Mouse (Mus musculus) right cerebral cortex, postnatal 10 days (tissue): ENCODE measurements around the gene Daam1.

Experiments used
- DNase-seq, 2 experiments: peaks; one replicate each; pipeline ENCODE4 v3.0.0; 2021; ENCODE audit warnings: low spot score in 2 of 2

Gene Daam1

DNA sequence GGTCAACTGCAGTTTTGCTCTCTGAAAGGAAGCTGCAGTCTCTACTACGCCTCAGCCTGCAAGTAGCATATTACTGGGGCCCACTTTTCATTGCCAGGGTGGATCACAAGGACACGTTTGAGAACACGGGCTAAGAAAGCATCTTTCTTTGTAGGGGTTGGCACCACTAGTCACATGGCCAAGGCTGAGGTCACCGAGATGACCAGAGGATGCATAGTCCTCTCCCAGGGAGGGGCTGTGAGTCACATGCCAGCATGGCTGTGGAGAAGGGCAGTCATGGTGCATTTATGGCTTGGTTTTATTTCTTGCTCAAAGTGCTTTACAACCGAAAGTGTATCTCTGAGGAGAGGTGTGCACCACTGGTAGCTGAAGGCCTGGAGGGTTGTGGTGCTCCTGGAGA lies 67.4 kb downstream of the Daam1 start:
- no peak for DNase-seq

- DNase-seq = no peak
Observed at GRCm38 (mm10) chr12:71898666-71899520, 68.0 kb downstream of the Daam1 start.

- DNase-seq = no peak
Observed at GRCm38 (mm10) chr12:71899566-71899965, 68.7 kb downstream of the Daam1 start.

DNA sequence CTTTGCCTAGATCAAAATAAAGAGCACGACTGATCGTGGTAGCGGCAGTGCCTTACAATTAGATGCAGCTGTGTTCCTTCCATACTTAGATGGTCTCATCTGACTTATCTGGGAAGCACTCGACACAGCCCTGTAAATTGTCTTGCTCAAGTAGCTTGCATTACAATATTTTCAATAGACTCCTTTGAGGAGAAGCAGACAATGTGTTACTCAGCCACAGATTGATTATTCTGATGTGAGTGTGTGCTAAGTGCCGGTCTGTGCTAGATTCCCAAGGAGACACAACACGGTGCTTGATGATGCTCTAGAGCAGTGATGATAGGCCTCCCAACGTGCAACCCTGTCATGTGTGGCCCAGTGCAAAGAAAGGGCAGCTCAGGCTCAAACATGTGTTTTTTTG lies 70.3 kb downstream of the Daam1 start:
- DNase-seq = no peak

DNA sequence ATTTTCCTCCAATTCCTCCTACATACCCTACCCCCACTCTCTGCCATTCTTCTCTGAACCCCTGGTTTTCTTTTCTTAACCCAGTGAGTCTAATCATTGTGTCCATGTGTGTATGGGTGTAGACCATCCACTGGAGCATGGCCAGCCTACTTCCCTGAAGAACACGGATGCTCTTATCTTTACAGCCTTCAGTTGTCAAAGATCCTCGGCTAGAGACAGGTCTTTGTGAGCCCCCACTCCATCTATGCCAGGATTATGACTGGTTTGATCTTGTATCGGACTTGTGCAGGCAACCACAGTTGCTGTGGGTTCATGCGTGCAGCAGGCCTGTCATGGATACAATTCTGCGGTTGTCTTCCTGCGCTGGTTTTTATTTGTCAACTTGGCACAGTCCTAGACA lies 71.0 kb downstream of the Daam1 start:
- no peak for DNase-seq

GRCm38 (mm10) chr12:71902317-71902716 lies 71.4 kb downstream of the Daam1 start:
- no peak for DNase-seq

- DNase-seq = no peak
Observed at GRCm38 (mm10) chr12:71903218-71903617, 72.3 kb downstream of the Daam1 start.

GRCm38 (mm10) chr12:71904310-71904709 lies 73.4 kb downstream of the Daam1 start:
- DNase-seq = no peak

DNA sequence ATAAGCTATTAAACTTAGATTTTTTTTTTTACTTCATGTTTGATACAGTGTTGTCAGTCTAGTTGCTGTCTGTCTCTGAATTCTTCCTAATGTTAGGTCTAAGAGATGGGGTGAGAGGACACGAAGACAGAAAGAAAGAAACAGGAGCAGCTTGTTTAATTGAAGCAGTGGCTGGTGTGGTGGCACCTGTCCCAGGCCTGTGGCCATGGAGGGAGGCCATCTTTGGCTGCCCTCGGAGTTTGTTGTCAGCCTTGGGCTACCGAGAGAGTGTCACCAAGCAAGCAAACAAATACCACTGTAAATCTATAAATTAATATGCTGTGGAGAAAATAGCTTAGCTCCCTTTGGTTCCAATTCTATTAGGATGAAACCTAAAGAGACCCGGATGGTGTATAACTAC lies 74.0 kb downstream of the Daam1 start:
- no peak for DNase-seq

DNA sequence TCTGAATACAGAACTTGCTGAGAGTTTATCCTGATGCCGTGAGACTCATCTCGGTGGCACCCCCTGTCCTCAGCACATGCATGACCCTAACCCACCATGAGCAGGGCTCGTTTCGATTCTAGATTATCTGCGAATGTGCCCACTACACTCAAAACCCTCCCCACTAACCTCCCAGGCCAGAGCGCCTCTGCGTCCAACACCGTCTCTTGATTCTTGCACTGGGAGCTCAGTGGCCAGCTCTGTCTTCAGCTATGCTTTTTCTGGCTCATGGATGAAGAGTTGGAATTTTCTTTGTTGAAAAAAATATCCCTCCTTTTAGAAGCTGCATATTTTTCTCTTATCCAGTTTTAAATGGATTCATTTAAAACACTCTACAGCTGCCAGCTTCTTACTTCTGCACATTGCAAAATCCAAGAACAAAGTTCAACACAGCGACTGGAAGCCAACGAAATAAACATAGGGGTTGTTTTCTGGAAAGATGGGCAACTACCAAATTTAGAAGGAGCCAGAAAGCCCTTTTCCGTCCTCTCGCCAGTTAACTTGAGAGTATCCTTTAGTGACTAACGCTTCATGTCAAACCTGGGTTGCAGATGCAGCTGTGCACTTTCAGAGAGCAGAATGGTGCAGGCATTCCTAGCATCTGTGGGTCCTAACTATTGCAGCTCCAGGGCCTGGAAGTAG lies 74.9 kb downstream of the Daam1 start:
- no peak for DNase-seq

DNA sequence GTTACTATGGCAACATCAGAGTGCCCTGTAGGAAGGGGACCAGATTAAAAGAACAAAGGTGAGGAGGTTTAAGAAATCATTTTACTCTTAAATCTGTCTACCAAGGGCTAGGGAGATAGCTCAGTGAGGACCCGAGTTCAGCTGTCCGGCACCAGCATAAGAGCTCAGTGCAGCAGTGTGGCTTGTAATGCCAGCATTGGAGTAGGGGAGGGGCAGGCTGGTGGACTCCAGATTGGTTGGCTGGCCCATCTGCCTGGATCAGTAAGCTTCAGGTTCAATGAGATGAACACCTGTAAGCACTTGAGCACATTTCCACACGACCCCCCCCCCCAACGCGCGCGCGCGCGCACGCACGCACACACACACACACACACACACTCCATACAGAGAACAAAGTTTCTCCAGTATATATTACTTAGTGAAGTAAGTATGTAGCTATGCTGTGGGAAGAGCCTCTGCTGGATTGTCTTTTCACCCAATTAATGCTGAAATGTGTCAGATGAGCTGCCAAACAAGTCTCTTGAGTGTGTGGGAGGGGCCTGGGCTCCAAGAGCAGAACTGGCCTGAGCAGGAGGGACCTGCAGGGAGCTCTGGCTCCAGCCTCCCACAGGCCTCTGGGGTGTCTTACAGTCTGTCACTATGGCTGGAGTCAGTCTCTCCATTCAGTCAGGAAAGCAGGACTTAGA lies 75.8 kb downstream of the Daam1 start:
- DNase-seq = no peak

- DNase-seq = no peak
Observed at GRCm38 (mm10) chr12:71908984-71909383, 78.1 kb downstream of the Daam1 start.

- no peak for DNase-seq
Observed at GRCm38 (mm10) chr12:71910246-71910645, 79.4 kb downstream of the Daam1 start.

GRCm38 (mm10) chr12:71912262-71912661 lies 81.4 kb downstream of the Daam1 start:
- DNase-seq = no peak

- no peak for DNase-seq
Observed at GRCm38 (mm10) chr12:71919156-71919555, 88.3 kb downstream of the Daam1 start.

- no peak for DNase-seq
Observed at GRCm38 (mm10) chr12:71919962-71920361, 89.1 kb downstream of the Daam1 start.

- no peak for DNase-seq
Observed at GRCm38 (mm10) chr12:71922827-71923381, 92.0 kb downstream of the Daam1 start.

GRCm38 (mm10) chr12:71924978-71925529 lies 94.2 kb downstream of the Daam1 start:
- no peak for DNase-seq

DNA sequence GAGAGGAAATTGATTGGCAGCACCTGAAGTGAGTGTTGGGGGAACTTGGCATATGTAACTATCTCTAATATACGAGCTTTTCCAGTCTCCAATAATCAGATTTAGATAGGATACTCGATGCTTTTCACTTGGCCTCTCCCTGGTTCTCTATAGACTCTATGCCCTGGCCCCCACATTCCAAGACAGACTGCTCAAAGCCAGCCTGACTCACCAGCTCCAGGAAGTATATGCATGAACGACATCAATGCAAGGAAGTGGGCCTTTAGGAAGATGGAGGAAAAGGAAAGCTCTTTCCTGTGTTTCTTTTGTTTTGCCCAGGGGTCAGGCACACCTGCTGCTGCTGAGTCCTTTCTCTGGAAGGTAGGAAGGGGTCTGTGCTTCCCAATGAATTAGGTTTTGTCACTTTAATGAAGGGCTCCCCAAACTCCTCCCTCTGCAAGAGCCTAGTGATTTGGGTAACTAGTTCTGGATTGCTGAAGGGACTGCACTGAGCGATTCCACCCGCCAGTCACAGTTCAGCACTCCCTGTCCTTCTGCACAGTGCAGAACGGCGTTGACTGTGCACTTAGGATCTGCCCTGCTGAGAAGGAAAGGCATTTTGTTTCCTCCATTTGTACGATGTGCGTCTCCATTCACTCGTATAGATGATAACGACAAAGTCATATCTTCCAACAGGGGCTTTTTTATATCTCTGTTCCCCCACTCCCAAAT lies 95.3 kb downstream of the Daam1 start:
- DNase-seq = no peak

DNA sequence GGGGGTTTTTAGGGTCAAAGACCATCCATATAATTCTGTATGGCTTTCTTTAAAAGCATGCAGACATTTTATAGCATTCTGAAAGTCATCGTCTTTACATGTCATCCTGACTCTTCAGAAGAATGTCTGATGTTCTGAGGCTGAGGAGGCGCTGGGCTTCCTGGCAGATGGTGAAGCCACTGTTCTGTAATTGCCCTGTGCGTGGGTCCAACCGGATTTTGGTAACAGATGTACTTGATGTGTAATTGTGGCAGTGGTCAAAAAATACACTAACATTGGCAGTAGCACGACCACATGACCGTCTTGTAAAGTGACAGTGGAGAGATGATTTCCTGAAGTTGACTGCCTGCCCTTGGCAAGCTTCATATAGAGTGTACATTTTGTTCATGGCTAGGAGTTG lies 97.2 kb downstream of the Daam1 start:
- DNase-seq = no peak

- DNase-seq = no peak
Observed at GRCm38 (mm10) chr12:71929876-71930275, 99.0 kb downstream of the Daam1 start.
